Mouse (Mus musculus) testis, adult 2 months (tissue): ENCODE results near the gene Atxn2.

Experiments
- CTCF ChIP-seq: fragments of 200-500 bp; IDR thresholded peaks from 2 replicates; pipeline ENCODE4 v1.5.1; 2012; ENCODE audit warnings: low read depth, mild to moderate bottlenecking, inconsistent platforms, low read length, moderate library complexity; ENCODE audit not compliant: control insufficient read depth, insufficient read depth, insufficient replicate concordance
- POLR2A ChIP-seq: fragments of 200-500 bp; IDR thresholded peaks from 2 replicates; pipeline ENCODE4 v1.6.1; 2012; ENCODE audit warnings: low read depth, mild to moderate bottlenecking, inconsistent platforms, low read length, moderate library complexity; ENCODE audit not compliant: control insufficient read depth

DNA sequence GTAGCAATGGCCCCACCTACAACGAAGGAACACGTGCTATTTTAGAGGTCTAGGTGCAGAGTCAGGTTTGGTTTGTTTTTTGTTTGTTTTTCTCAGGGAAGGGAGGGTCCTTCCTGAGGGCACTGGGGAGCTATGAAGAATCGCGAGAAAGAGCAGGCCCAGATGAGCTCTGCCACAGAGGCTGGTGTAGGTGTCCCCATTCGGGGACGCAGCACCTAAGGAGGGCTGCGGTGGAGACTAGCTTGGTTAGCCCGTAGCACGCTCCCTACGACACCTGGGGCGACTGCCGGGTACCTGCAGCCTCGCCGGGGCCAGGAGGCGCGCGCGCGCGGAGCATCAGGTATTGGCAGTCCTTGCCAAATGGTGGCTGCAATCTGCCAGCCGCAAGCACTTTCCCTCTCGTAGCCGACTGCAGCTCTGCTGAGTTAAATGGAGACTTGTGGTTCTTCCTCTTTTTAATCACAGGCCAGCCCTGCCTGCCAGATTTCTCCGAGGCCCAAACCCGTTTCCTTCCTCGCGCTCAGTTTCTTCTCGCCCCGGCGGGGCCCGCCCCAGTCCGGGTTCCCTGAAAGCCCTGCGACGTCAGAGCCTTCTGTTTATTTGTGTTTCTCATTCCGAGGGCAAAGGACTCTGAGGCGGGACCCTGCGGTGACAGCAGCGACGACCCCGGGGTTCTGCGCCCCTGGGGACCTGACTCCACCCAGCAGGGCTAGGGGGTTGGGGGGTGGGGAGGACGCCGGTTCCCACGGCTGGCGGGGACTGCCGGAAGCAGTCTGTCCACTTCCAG, 127.4 kb downstream of the Atxn2 start:
- TF ChIP-seq POLR2A: no peak
- TF ChIP-seq CTCF: no peak
